Mouse (Mus musculus): Measurements from ENCODE around the gene Maml3.

- TF ChIP-seq POLR2A (IDR thresholded peaks at IDR 0.05; ENCODE audit: insufficient read depth, low read depth, low read length) (no peak), CTCF (IDR thresholded peaks at IDR 0.05; ENCODE audit: insufficient read depth, low read depth, low read length) (no peak)
These were observed 328.8 kb downstream of the Maml3 start for GRCm38 (mm10) chr3:51776018-51776611.

Measured in olfactory bulb, adult 2 months (tissue).